Mouse (Mus musculus): ENCODE measurements around the gene Nr1i2. TPM values are rescaled to one million over a fixed set of nuclear protein-coding genes. Genes with fewer than 3 reads are reported as not detected.
A peak's percentile ranks its signal among the peaks of the same experiment; 100 is the strongest.
"Not testable (repeated sequence)": the region's sequence is repeated elsewhere in the genome, so short reads cannot be mapped to it uniquely, and the experiment has no call there.

The Nr1i2 gene
- polyA plus RNA-seq (2015; fragmentation: Nextera tagmentation; extraction: Ambion mirVana): 0.13 TPM in 1 of 2 replicates, not detected in the other

DNA sequence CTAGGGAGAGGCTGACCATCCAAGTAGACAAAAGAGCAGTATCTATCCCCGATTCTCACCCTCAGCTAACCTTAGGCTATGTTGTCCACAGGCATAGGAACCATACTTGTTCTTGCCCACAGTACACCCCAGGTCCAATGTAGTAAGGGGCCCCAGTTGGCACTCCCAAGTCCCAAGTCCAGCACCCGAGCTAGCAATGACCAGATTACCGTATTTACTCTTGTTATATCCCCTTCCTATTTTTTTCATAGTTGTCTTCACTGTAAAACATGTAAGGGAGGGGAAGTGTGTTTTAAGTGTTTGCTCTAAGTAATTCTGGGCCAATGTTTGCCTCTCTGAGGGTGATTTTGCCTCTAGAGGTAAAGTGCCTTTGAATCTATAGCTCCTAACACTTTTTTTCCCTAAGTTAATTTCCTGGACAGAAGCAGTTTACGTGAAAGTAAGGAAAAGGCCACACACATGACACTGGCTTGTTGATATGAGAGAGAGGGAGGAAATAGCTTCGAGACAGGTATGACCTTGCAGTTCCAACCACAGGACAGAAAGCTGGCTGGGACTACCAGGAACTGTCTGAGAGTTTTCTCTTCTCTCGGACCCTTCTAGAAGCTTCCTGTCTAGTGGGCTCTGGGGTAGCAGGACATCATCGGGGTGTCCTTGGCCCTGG is at the start of gene Nr1i2:
Nr1i2 (minus strand) TSS at position 140 of the 664 bp plus-strand sequence.
- no peak for ATAC-seq (ENCODE audit: extremely low read depth, insufficient number of reproducible peaks, low FRiP score, low TSS enrichment)
- WGBS: 55% methylated on average over 7 of the region's 7 CpGs
- Histone ChIP-seq H3K27ac (replicated peaks) (no peak within 1 kb of the TSS), H3K4me3 (no peak within 1 kb of the TSS), H3K4me1 (peaks cover 8% of the 10 kb centered on the region), H3K36me3 (no peaks in the 10 kb centered on the region), H3K4me2 (no peak within 1 kb of the TSS), H3K9me3 (no peaks in the 10 kb centered on the region), H3K9ac (no peak within 1 kb of the TSS), H3K27me3 (replicated peaks) (no peaks in the 10 kb centered on the region)

DNA sequence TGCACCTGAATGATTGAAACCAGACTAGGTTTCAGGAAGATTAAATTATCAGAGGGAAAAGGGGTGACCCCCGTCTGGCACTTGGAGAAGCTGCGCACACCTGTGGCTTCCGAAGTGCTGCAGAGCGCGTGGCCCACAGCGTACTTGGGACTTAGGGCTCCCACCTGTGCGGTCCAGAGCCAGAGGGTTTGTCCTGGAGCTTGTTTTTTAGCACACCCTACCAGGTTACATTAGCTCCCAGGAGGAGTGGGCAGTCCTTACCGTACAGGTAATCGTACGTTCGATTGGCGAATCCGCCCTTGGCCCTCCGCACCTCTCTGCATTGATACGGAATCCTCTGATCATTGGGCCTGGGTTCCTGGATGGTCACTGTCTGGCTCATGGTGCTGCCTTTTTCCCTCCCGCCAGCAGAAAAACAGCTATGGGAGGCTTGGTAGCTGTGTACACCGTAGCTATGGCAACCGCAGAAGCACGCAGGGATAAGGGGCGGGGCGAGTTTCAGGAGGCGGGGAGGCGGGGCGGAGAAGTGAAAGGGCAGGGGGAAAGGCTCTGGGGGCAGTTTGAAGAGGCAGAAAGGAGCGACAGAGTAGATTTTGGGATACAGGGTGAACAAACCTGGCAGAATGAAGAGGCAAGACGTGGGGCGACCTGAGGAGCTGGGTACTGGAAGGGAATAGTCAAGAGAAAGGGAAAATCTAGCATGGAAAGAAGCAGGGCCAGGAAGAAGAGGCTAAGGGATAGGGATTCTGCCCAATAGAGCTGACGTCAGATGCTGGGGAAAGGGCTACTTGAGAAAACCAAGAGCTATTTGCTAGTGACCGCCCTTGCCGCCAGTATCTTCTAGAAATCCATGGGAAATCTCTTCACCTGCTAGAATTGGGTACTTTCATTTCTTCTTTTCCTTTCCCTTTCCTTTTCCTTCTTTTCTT is 47.0 kb upstream of the Nr1i2 start, which contains the start of gene Maats1:
Maats1 (minus strand) TSS at position 748 of the 929 bp plus-strand sequence.
- 0 out of 2 replicates have a peak within 1 kb of the TSS, but pooled peaks have one; percentile 5 for H3K27ac ChIP-seq (replicated peaks)
- peak within 1 kb of the TSS; percentile 73 for H3K9ac ChIP-seq
- WGBS: 11% methylated on average over 30 of the region's 30 CpGs
- H3K36me3 ChIP-seq: no peaks in the 10 kb centered on the region
- peak; percentile 73; the same call in 1 of the 2 replicates for ATAC-seq (ENCODE audit: extremely low read depth, insufficient number of reproducible peaks, low FRiP score, low TSS enrichment)
- H3K4me2 ChIP-seq: peak within 1 kb of the TSS; percentile 78
- no peaks in the 10 kb centered on the region for H3K27me3 ChIP-seq (replicated peaks)
- H3K4me1 ChIP-seq: peaks cover 28% of the 10 kb centered on the region
- H3K4me3 ChIP-seq: peak within 1 kb of the TSS; percentile 49
- 0 out of 2 replicates have a peak, but pooled peaks cover 5% of the 10 kb centered on the region for H3K9me3 ChIP-seq

DNA sequence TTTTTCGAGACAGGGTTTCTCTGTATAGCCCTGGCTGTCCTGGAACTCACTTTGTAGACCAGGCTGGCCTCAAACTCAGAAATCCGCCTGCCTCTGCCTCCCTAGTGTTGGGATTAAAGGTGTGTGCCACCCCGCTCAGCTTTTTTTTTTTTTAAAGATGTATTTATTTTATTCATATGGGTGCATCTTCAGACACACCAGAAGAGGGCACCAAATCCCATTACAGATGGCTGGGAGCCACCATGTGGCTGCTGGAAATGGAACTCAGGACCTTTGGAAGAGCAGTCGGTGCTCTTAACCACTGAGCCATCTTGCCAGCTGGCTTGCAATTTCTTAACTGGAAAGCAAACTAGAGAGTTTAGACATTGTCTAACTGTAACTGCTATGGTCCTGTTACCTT is 43.5 kb upstream of the Nr1i2 start:
- not testable (repeated sequence) for H3K4me1 ChIP-seq; H3K9ac ChIP-seq; H3K36me3 ChIP-seq; H3K9me3 ChIP-seq; H3K4me3 ChIP-seq; ATAC-seq (ENCODE audit: extremely low read depth, insufficient number of reproducible peaks, low FRiP score, low TSS enrichment); H3K27me3 ChIP-seq (replicated peaks); H3K27ac ChIP-seq (replicated peaks); H3K4me2 ChIP-seq
- 83% methylated on average over 4 of the region's 4 CpGs for WGBS

DNA sequence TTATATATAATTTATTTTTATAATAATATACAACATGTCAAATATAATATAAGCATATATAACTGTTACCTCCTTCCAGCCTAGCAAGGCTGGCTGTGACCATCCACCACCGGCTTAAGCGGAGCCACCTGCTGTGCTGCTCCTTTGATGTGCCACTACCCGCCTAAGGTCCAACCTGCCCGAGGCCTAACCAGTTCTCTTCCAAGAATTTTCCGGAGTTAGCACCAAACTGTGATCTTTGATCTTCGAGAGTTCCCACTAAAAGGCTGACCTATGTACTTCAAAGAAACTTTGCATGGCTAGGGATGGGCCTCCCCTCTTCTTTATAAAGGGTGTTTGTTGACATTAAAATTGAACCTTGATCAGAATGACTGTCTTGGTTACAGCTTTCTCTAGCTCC is 39.8 kb upstream of the Nr1i2 start:
- WGBS: 42% methylated on average over 6 of the region's 6 CpGs
- no peak for ATAC-seq (ENCODE audit: extremely low read depth, insufficient number of reproducible peaks, low FRiP score, low TSS enrichment)

DNA sequence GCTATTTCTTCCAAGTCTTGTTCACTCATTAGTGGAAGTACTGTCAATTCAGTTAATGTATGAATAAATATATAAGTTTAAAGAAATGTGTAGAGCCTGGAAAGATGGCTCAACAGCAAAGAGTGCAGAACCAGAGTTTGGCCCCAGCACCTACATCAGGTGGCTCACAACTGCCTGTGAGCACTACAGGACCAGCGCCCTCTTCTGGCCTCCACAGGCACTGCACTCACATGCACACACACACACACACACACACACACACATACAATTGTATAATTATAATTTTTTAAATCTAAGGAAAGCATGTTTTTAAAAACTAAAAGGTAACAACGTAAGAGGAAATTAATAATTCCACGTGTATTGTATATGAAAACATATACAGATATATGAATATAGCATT is 34.7 kb upstream of the Nr1i2 start:
- Histone ChIP-seq H3K4me3 (no peak overlapping the region), H3K36me3 (no peaks in the 10 kb centered on the region), H3K4me2 (no peak overlapping the region), H3K27me3 (replicated peaks) (no peaks in the 10 kb centered on the region), H3K9ac (no peak overlapping the region), H3K9me3 (peaks cover 2% of the 10 kb centered on the region; the same call in 1 of the 2 replicates), H3K4me1 (no peaks in the 10 kb centered on the region), H3K27ac (replicated peaks) (no peak overlapping the region)
- WGBS: 82% methylated on average over 3 of the region's 3 CpGs
- ATAC-seq (ENCODE audit: extremely low read depth, insufficient number of reproducible peaks, low FRiP score, low TSS enrichment): no peak

More for the DNA sequence above, 39.8 kb upstream of the Nr1i2 start:
- H3K4me3 ChIP-seq: no peak overlapping the region
- no peak overlapping the region for H3K4me2 ChIP-seq
- no peaks in the 10 kb centered on the region for H3K27me3 ChIP-seq (replicated peaks)
- no peaks in the 10 kb centered on the region for H3K36me3 ChIP-seq
- H3K27ac ChIP-seq (replicated peaks): no peak overlapping the region
- no peaks in the 10 kb centered on the region for H3K4me1 ChIP-seq
- H3K9me3 ChIP-seq: peaks cover under 1% of the 10 kb centered on the region; the same call in 1 of the 2 replicates
- no peak overlapping the region for H3K9ac ChIP-seq

DNA sequence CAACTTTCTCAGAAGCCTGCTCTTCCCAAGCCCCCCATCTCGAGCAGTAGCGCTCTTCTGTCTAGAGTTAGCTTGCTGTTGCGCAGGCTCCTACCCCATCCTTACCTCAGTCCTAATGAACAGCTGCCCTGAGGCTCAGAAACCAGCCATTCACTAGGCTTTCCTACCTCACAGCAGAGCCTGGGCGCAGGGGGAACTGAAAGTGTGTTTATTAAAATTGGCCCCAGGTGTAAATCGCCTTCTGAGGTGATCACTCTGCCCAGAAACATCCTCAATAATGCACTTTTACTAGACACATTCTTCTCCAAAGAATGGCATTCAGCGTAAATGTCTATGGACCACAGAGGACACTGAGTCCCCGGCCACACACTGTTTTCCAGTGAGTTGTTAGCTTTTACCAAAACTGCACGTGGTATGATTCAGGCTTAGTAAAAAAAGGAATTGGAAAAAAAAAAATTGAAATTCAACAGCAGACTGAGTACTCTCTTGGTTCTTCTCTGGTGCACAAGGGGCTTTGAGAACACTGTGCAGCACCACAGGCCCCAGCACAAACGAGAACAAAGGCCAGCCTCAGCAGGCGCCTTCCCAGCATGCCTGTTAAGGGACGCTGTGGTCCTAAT is 32.3 kb upstream of the Nr1i2 start:
- H3K9me3 ChIP-seq: peaks cover 2% of the 10 kb centered on the region; the same call in 1 of the 2 replicates
- no peak overlapping the region for H3K4me2 ChIP-seq
- H3K4me1 ChIP-seq: no peaks in the 10 kb centered on the region
- H3K27ac ChIP-seq (replicated peaks): no peak overlapping the region
- WGBS: 81% methylated on average over 11 of the region's 11 CpGs
- no peaks in the 10 kb centered on the region for H3K27me3 ChIP-seq (replicated peaks)
- no peak overlapping the region for H3K9ac ChIP-seq
- no peaks in the 10 kb centered on the region for H3K36me3 ChIP-seq
- no peak overlapping the region for H3K4me3 ChIP-seq
- no peak for ATAC-seq (ENCODE audit: extremely low read depth, insufficient number of reproducible peaks, low FRiP score, low TSS enrichment)

DNA sequence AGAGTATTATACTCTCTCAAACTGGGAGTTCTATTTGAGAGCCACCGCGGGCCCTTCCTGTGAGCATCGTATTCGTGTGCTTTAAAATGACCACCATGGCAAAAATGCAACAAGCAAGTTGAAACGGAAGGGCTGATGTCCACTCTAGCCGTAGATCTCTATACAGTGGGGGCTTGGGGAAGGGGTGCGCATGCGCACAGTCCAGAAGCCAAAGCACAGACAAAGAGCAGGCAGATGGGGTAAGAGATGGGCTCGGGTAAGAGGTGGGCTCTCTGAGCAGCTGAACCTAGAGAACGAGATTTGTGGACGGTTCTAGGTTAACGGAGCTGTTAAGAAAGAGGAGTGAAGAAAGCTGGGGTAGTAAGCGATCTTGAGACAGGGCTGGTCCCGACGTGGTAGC is 29.7 kb upstream of the Nr1i2 start:
- Histone ChIP-seq H3K9me3 (peaks cover 1% of the 10 kb centered on the region; the same call in 1 of the 2 replicates), H3K36me3 (no peaks in the 10 kb centered on the region), H3K4me3 (no peak overlapping the region), H3K4me2 (no peak overlapping the region), H3K27me3 (replicated peaks) (no peaks in the 10 kb centered on the region), H3K27ac (replicated peaks) (no peak overlapping the region), H3K4me1 (no peaks in the 10 kb centered on the region), H3K9ac (no peak overlapping the region)
- WGBS: 88% methylated on average over 15 of the region's 15 CpGs
- ATAC-seq (ENCODE audit: extremely low read depth, insufficient number of reproducible peaks, low FRiP score, low TSS enrichment): no peak

DNA sequence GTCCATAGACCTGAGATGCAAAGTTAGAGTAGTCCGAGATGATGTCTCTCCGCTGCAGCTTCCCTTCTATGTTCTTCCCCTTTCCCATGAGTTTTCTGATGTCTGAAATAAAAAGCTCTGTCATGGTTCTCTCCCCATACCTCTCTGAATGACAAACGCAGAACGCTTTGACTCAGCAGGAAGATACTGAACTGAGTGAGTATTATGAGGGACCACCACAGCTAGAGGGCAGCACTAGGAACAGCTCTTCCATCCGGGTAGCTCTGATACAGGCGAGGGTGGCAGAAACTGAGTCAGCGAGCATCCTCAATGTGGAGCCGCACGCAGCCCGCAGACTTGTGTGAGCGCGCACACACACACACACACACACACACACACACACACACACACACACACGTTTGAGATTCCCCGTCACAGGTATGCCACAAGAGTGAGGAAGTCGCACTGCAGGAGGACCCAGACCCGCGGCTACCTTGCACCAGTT is 26.9 kb upstream of the Nr1i2 start:
- H3K9ac ChIP-seq: no peak overlapping the region
- H3K27me3 ChIP-seq (replicated peaks): no peaks in the 10 kb centered on the region
- H3K27ac ChIP-seq (replicated peaks): no peak overlapping the region
- WGBS: 28% methylated on average over 17 of the region's 17 CpGs
- H3K9me3 ChIP-seq: no peaks in the 10 kb centered on the region
- no peak for ATAC-seq (ENCODE audit: extremely low read depth, insufficient number of reproducible peaks, low FRiP score, low TSS enrichment)
- no peaks in the 10 kb centered on the region for H3K4me1 ChIP-seq
- H3K4me3 ChIP-seq: peak overlapping the region; percentile 24; the same call in 1 of the 2 replicates
- H3K4me2 ChIP-seq: peak overlapping the region; percentile 57
- H3K36me3 ChIP-seq: no peaks in the 10 kb centered on the region

DNA sequence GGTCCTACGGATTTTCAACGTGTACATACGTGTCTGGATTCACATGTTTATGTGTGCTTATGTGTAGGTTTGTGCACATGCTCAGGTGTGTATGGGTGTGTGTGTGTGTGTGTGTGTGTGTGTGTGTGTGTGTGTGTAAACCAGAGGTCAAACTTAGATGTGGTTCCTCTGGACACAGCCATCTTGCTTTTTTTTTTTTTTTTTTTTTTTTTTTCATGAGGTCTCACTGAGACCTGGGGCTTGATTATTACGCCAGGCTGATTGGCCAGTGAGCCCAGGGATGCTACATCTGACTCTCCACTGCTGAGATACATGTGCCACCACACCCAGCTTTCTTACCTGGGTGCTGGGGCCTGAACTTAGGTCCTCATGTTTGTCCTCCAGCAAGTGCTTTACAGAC is 24.5 kb upstream of the Nr1i2 start:
- H3K27me3 ChIP-seq (replicated peaks): no peaks in the 10 kb centered on the region
- no peaks in the 10 kb centered on the region for H3K9me3 ChIP-seq
- WGBS: 76% methylated on average over 4 of the region's 4 CpGs
- H3K4me1 ChIP-seq: no peaks in the 10 kb centered on the region
- H3K27ac ChIP-seq (replicated peaks): no peak overlapping the region
- H3K36me3 ChIP-seq: no peaks in the 10 kb centered on the region
- H3K4me3 ChIP-seq: no peak overlapping the region
- no peak overlapping the region for H3K4me2 ChIP-seq
- no peak for ATAC-seq (ENCODE audit: extremely low read depth, insufficient number of reproducible peaks, low FRiP score, low TSS enrichment)
- H3K9ac ChIP-seq: no peak overlapping the region

DNA sequence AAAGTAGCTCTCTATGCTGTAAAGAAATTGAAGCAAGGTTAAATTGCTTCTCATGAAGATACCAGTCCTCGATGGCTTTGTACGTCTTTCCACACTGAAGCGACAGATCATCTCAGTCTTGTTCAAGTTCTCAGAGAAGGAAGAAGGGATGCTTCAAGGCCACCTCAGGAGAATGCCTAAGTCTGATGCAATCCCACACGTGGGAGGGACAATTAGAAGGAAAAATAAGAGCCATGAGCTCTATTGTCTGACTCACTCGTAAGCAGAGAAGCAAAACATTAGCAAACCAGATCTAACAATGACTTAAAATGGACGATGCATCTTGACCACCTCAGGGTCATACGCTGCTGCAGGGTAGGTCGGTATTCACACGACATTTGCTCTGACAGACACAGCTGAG is 23.9 kb upstream of the Nr1i2 start:
- Histone ChIP-seq H3K27me3 (replicated peaks) (no peaks in the 10 kb centered on the region), H3K4me3 (no peak overlapping the region), H3K36me3 (no peaks in the 10 kb centered on the region), H3K9me3 (no peaks in the 10 kb centered on the region), H3K9ac (no peak overlapping the region), H3K4me1 (no peaks in the 10 kb centered on the region), H3K4me2 (no peak overlapping the region), H3K27ac (replicated peaks) (no peak overlapping the region)
- WGBS: 66% methylated on average over 9 of the region's 9 CpGs
- ATAC-seq (ENCODE audit: extremely low read depth, insufficient number of reproducible peaks, low FRiP score, low TSS enrichment): no peak

DNA sequence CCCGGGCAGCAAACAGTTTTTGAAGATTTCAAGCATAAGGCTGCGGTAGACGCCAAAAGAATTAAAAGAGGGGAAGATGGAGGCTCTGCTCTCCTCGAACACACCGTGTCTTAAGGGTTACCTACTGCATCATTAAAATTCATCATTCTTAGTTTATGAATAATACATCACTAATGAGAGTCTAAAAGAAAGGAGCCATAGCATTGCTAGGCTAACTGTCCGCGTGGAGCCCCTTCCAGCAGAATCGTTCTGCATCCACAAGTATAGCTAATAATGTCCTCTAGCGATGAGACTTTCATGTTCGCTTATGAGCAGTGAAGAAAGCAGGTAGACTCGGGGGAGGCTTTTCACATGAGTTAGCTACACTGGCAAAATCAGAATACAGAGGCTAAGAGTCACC is 13.6 kb upstream of the Nr1i2 start:
- WGBS: 81% methylated on average over 11 of the region's 11 CpGs
- ATAC-seq (ENCODE audit: extremely low read depth, insufficient number of reproducible peaks, low FRiP score, low TSS enrichment): no peak

More for the DNA sequence above, 13.6 kb upstream of the Nr1i2 start:
- H3K4me1 ChIP-seq: no peaks in the 10 kb centered on the region
- H3K36me3 ChIP-seq: no peaks in the 10 kb centered on the region
- no peak overlapping the region for H3K4me3 ChIP-seq
- no peak overlapping the region for H3K9ac ChIP-seq
- 0 out of 2 replicates have a peak, but pooled peaks cover 5% of the 10 kb centered on the region for H3K9me3 ChIP-seq
- no peak overlapping the region for H3K27ac ChIP-seq (replicated peaks)
- no peaks in the 10 kb centered on the region for H3K27me3 ChIP-seq (replicated peaks)
- H3K4me2 ChIP-seq: no peak overlapping the region

Measured in heart, embryonic 13.5 days (tissue).